Mouse (Mus musculus) cerebral cortex, adult 2 months (tissue): ENCODE measurements around the gene Gm11595.

Source experiments
- WGBS: fragments of 180-500 bp; shearing (Covaris S2); methylation state at CpG from one replicate; pipeline ENCODE4 v1.1.7; 2018; 5-methylcytosine and 5-hydroxymethylcytosine counted together

Gene Gm11595

DNA sequence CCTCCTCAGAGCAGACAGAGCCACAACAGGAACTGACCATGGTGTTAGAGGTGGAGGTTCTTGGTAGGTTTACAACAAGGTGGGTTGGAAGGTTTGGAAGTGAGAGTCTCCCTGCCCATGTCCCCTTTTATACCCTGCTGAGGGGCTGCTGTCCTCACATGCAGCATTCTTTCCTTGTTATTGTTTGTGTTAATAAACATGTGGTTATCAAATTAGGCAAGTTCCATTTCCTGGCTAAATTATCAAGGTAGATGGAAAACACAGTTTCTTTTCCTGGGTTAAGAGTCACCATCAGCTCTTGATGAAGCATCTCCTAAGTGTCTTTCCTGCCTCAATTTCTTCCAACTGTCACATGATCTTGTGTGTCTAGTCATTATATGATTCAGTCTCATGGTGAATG is at the start of gene Gm11595:
Gm11595 (minus strand) TSS at position 101 of the 400 bp plus-strand sequence.

DNA sequence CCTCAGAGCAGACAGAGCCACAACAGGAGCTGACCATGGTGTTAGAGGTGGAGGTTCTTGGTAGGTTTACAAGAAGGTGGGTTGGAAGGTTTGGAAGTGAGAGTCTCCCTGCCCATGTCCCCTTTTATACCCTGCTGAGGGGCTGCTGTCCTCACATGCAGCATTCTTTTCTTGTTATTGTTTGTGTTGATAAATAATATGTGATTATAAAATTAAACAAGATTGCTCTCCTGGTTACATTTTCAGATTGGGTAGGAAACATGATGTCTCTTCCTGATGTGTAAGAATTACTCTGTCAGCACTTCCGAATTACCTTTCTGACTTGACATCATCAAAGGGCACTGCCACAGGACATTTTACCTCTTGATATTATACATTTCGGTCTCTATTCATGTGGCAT is 42.9 kb upstream of the Gm11595 start, which contains the start of gene Gm11564:
Gm11564 (minus strand) TSS at position 101 of the 400 bp plus-strand sequence.
- WGBS = 81% methylated on average over 2 of the region's 2 CpGs

DNA sequence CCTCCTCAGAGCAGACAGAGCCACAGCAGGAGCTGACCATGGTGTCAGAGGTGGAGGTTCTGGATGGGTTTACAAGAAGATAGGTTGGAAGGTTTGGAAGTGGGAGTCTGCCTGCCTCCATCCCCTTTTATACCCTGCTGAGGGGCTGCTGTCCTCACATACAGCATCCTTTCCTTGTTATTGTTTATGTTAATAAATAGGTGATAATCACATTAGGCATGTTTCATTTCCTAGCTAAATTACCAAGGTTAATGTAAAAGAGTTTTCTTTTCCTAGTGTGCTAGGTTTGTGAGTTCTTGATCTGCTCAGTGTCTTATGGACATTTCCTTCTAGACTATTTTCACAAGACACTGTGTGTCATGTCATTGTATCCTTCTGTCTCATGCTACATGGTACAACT is 37.1 kb upstream of the Gm11595 start, which contains the start of gene Krtap4-13:
Krtap4-13 (minus strand) TSS at position 101 of the 400 bp plus-strand sequence.

DNA sequence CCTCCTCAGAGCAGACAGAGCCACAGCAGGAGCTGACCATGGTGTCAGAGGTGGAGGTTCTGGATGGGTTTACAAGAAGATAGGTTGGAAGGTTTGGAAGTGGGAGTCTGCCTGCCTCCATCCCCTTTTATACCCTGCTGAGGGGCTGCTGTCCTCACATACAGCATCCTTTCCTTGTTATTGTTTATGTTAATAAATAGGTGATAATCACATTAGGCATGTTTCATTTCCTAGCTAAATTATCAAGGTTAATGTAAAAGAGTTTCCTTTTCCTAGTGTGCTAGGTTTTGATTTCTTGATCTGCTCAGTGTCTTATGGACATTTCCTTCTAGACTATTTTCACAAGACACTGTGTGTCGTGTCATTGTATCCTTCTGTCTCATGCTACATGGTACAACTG is 31.6 kb upstream of the Gm11595 start, which contains the start of gene Gm11554:
Gm11554 (minus strand) TSS at position 101 of the 400 bp plus-strand sequence.
- WGBS = no CpG with 5 or more reads among the region's 1 CpGs

DNA sequence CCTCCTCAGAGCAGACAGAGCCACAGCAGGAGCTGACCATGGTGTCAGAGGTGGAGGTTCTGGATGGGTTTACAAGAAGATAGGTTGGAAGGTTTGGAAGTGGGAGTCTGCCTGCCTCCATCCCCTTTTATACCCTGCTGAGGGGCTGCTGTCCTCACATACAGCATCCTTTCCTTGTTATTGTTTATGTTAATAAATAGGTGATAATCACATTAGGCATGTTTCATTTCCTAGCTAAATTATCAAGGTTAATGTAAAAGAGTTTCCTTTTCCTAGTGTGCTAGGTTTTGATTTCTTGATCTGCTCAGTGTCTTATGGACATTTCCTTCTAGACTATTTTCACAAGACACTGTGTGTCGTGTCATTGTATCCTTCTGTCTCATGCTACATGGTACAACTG is 26.1 kb upstream of the Gm11595 start, which contains the start of gene Gm11569:
Gm11569 (minus strand) TSS at position 101 of the 400 bp plus-strand sequence.
- WGBS = no CpG with 5 or more reads among the region's 1 CpGs

DNA sequence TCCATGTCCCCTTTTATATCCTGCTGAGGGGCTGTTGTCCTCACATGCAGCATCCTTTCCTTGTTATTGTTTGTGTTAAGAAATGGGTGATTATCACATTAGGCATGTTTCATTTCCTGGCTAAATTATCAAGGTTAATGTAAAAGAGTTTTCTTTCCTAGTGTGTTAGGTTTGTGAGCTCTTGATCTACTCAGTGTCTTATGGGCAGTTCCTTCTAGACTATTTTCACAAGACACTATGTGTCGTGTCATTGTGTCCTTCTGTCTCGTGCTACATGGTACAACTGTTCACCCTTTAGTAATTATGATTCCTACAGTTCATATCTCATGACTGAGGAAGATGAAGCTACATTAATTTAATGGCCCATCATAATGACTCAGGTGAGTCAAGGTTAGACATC is 20.7 kb upstream of the Gm11595 start, which contains the start of gene Gm11596:
Gm11596 (minus strand) TSS at position 101 of the 400 bp plus-strand sequence.
- 82% methylated on average over 2 of the region's 2 CpGs for whole genome bisulfite sequencing

DNA sequence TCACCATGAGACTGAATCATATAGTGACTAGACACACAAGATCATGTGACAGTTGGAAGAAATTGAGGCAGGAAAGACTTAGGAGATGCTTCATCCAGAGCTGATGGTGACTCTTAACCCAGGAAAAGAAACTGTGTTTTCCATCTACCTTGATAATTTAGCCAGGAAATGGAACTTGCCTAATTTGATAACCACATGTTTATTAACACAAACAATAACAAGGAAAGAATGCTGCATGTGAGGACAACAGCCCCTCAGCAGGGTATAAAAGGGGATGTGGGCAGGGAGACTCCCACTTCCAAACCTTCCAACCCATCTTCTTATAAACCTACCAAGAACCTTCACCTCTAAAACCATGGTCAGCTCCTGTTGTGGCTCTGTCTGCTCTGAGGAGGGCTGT is 12.2 kb upstream of the Gm11595 start, which contains the start of gene Krtap4-9:
Krtap4-9 (plus strand) TSS at position 301 of the 400 bp plus-strand sequence.

DNA sequence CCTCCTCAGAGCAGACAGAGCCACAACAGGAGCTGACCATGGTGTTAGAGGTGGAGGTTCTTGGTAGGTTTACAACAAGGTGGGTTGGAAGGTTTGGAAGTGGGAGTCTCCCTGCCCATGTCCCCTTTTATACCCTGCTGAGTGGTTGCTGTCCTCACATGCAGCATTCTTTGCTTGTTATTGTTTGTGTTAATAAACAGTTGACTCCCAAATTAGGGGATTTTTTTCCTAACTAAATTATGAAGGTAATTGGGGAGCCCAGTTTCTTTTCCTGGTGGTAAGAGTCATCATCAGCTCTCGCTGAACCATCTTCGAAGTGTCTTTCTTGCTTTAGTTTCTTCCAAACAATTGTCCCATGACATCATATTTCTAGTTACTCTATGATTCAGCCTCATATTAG is 7.9 kb upstream of the Gm11595 start, which contains the start of gene Krtap4-8:
Krtap4-8 (minus strand) TSS at position 101 of the 400 bp plus-strand sequence.
- WGBS = 95% methylated on average over 2 of the region's 2 CpGs

DNA sequence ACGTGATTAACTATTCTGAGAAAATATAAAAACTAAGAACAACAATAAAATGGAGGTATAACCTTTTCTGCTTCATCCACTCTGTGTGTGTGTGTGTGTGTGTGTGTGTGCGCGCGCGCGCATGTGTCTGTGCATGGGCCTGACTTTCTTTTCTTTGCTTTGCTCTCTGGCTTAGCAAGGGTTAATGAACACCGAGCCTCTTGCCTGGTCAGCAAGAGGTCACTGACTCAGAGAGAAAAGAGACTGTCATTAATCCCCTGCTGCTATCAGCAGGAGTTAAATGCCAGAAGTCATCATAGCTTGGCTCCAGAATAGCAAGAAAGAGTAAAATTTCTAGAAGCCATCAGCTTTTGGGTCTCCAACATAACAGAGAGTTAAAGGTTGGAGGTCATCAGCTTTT is 5.7 kb upstream of the Gm11595 start:
- WGBS = 68% methylated on average over 7 of the region's 7 CpGs

DNA sequence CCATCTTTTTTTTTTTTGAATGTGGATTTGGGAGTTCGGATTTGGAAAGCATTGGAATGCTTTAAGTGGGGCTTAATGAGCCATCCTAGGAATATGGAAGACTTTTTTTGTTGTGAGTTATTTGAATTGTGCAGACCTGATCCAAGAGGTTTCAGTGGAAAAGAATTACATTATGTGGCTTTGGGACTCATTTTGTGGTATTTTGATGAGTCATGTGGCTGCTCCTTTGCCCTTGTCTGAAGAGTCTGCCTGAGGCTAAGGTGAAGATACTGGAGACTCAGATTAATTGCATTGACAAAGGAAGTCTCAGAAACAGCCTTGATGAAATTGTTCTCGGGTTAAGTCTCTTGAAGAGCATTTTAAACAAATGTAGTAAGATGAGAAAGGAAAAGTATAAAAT is 4.3 kb downstream of the Gm11595 start:
- 78% methylated on average over 2 of the region's 2 CpGs for WGBS

DNA sequence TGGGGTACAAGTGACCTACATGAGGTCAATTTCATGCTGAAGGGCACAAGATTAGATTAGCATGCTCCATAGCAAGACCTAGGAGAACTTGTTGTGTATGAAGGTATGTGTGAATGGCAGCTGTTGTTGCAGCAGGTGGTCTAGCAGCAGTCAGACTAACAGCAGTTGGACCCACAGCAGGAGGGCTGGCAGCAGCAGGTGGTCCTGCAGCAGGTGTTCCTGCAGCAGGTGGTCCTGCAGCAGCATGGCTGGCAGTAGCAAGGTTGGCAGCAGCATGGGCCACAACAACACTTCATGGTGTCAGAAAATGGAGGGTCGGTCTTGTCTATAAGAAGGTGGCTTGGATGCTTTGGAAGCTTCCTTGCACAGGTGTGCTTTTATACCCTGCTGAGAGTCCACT is 13.8 kb downstream of the Gm11595 start:
- WGBS = 95% methylated on average over 1 of the region's 1 CpGs

DNA sequence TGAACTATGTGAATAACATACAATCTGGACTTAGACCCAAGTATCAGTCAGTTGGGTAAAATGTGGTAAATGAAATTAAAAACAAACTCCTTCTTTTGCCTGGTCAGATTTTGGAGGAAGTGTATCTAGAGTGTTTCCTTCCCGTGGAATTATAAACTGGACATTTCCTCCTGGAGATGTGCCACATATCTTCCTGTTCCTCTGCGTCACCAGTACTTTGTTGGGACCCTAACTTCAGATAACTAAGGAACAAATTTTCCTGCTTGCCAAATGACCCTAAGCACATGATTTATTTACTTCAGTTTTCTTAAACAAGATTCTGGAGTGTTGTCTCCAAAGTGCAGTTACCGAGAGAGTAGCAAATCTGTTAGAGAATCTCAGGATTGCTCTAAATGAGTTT is 28.7 kb downstream of the Gm11595 start:
- WGBS = 80% methylated on average over 3 of the region's 3 CpGs

DNA sequence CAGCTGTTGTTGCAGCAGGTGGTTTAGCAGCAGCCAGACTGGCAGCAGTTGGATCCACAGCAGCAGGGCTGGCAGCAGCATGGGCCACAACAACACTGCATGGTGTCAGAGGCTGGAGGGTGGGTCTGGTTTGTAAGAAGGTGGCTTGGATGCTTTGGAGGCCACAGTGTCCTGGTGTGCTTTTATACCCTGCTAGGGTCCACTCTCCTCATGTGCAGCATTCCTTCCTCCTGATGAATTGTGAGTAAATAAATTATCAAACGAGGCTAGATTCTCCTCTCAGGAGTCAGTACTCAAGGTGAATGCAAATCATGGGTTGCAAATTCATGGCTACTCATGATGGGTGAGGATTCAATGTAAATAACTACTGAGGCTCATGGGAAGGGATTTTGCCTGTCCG is 38.5 kb downstream of the Gm11595 start, which contains the start of gene Gm14180:
Gm14180 (minus strand) TSS at position 101 of the 400 bp plus-strand sequence.
- 64% methylated on average over 2 of the region's 2 CpGs for WGBS

DNA sequence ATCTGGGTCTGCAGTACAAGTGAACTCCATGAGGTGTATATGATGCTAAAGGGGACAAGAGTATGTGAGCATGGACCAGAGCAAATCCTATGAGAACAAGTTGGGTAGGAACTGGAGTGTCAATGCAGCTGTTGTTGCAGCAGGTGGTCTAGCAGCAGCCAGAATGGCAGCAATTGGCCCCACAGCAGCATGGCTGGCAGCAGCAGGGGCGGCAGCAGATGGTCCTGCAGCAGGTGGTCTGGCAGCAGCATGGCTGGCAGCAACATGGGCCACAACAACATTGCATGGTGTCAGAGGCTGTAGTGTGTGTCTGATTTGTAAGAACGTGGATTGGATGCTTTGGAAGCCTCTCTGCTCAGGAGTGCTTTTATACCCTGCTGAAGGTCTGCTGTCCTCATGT is 48.7 kb downstream of the Gm11595 start:
- 68% methylated on average over 2 of the region's 2 CpGs for WGBS
